Mouse (Mus musculus) midbrain, embryonic 12.5 days (tissue): ENCODE measurements around the gene Rnase2a. TPM values are rescaled to one million over a fixed set of nuclear protein-coding genes. Genes with fewer than 3 reads are reported as not detected.
"Not testable (repeated sequence)": the region's sequence is repeated elsewhere in the genome, so short reads cannot be mapped to it uniquely, and the experiment has no call there.

Experiments used
- ATAC-seq: fragments of 200-750 bp; cut with Nextera tagmentation; 2 replicates; pipeline ENCODE4 v1.8.0; 2017; ENCODE audit warnings: low read depth, moderate TSS enrichment, moderate library complexity; ENCODE audit not compliant: low FRiP score
- H3K27ac ChIP-seq: fragments of 300-500 bp; sonication (generic); replicated peaks from 2 replicates; pipeline ENCODE4 v1.5.1; 2016; ENCODE audit warnings: mild to moderate bottlenecking
- H3K27me3 ChIP-seq: fragments of 300-500 bp; sonication (generic); 2 replicates; pipeline ENCODE4 v1.6.1; 2016; ENCODE audit warnings: mild to moderate bottlenecking
- H3K36me3 ChIP-seq: fragments of 300-500 bp; sonication (generic); 2 replicates; pipeline ENCODE4 v1.6.1; 2016
- H3K4me1 ChIP-seq: fragments of 300-500 bp; sonication (generic); 2 replicates; pipeline ENCODE4 v1.6.1; 2016
- H3K4me2 ChIP-seq: fragments of 300-500 bp; sonication (generic); replicated peaks from 2 replicates; pipeline ENCODE4 v1.6.1; 2016; ENCODE audit warnings: mild to moderate bottlenecking, moderate library complexity
- H3K4me3 ChIP-seq: fragments of 300-500 bp; sonication (generic); 2 replicates; pipeline ENCODE4 v1.5.1; 2016; ENCODE audit warnings: mild to moderate bottlenecking
- H3K9ac ChIP-seq: fragments of 300-500 bp; sonication (generic); replicated peaks from 2 replicates; pipeline ENCODE4 v1.6.1; 2016; ENCODE audit warnings: mild to moderate bottlenecking, moderate library complexity
- H3K9me3 ChIP-seq: fragments of 300-500 bp; sonication (generic); 2 replicates; pipeline ENCODE4 v1.6.1; 2016; ENCODE audit warnings: mild to moderate bottlenecking
- WGBS: fragments of 180-500 bp; shearing (Covaris S2); methylation state at CpG from one replicate; pipeline ENCODE4 v1.1.7; 2016; 5-methylcytosine and 5-hydroxymethylcytosine counted together
- polyA plus RNA-seq: library from polyadenylated mRNA; unstranded; fragments of >200 nt; fragmentation: Nextera tagmentation; extraction: Ambion mirVana; gene quantifications from 2 replicates; pipeline ENCODE4 v1.2.1, GENCODE M21; 2016

Gene Rnase2a
- polyA plus RNA-seq: not detected in 2 replicates

- H3K9me3 ChIP-seq: no peaks in the 10 kb centered on the region
Measured at GRCm38 (mm10) chr14:51256041-51256440, at the start of gene Rnase2a. Gene Rnase2a, minus strand, starts transcription at chr14:51256112.

GRCm38 (mm10) chr14:51291505-51291904 lies 35.6 kb upstream of the Rnase2a start:
- H3K9me3 ChIP-seq: no peaks in the 10 kb centered on the region
- no peaks in the 10 kb centered on the region for H3K36me3 ChIP-seq
- H3K4me3 ChIP-seq: no peak overlapping the region
- no peak overlapping the region for H3K27ac ChIP-seq
- H3K4me2 ChIP-seq: no peak overlapping the region
- no peaks in the 10 kb centered on the region for H3K4me1 ChIP-seq
- H3K27me3 ChIP-seq: no peaks in the 10 kb centered on the region
- 75% methylated on average over 1 of the region's 1 CpGs for WGBS
- no peak for ATAC-seq
- H3K9ac ChIP-seq: no peak overlapping the region

More at GRCm38 (mm10) chr14:51256041-51256440, at the start of gene Rnase2a:
- H3K27me3 ChIP-seq: no peaks in the 10 kb centered on the region
- no peak within 1 kb of the TSS for H3K9ac ChIP-seq
- H3K4me1 ChIP-seq: no peaks in the 10 kb centered on the region
- no peak within 1 kb of the TSS for H3K27ac ChIP-seq
- H3K36me3 ChIP-seq: no peaks in the 10 kb centered on the region
- 93% methylated on average over 3 of the region's 3 CpGs for WGBS
- no peak for ATAC-seq
- H3K4me3 ChIP-seq: no peak within 1 kb of the TSS
- H3K4me2 ChIP-seq: no peak within 1 kb of the TSS

GRCm38 (mm10) chr14:51278515-51278914 lies 22.6 kb upstream of the Rnase2a start:
- WGBS: 60% methylated on average over 1 of the region's 1 CpGs
- not testable (repeated sequence) for H3K27me3 ChIP-seq, H3K36me3 ChIP-seq, H3K4me3 ChIP-seq, H3K4me2 ChIP-seq, ATAC-seq, H3K9me3 ChIP-seq, H3K9ac ChIP-seq, H3K27ac ChIP-seq, H3K4me1 ChIP-seq

- H3K4me3 ChIP-seq: no peak overlapping the region
- no peaks in the 10 kb centered on the region for H3K27me3 ChIP-seq
- no peak overlapping the region for H3K27ac ChIP-seq
- no peak overlapping the region for H3K9ac ChIP-seq
- H3K36me3 ChIP-seq: no peaks in the 10 kb centered on the region
- H3K4me1 ChIP-seq: no peaks in the 10 kb centered on the region
- 86% methylated on average over 1 of the region's 1 CpGs for WGBS
- ATAC-seq: no peak
- H3K9me3 ChIP-seq: no peaks in the 10 kb centered on the region
- no peak overlapping the region for H3K4me2 ChIP-seq
Measured at GRCm38 (mm10) chr14:51268677-51269076, 12.8 kb upstream of the Rnase2a start.

GRCm38 (mm10) chr14:51266113-51266512 lies 10.2 kb upstream of the Rnase2a start:
- no peak overlapping the region for H3K4me2 ChIP-seq
- H3K9ac ChIP-seq: no peak overlapping the region
- no peaks in the 10 kb centered on the region for H3K36me3 ChIP-seq
- H3K27ac ChIP-seq: no peak overlapping the region
- no peak overlapping the region for H3K4me3 ChIP-seq
- H3K9me3 ChIP-seq: no peaks in the 10 kb centered on the region
- WGBS: 6% methylated on average over 9 of the region's 9 CpGs
- H3K27me3 ChIP-seq: no peaks in the 10 kb centered on the region
- no peaks in the 10 kb centered on the region for H3K4me1 ChIP-seq
- ATAC-seq: peak; percentile 92

GRCm38 (mm10) chr14:51265667-51266066 lies 9.8 kb upstream of the Rnase2a start:
- no peak overlapping the region for H3K27ac ChIP-seq
- no peak for ATAC-seq
- H3K27me3 ChIP-seq: no peaks in the 10 kb centered on the region
- H3K4me1 ChIP-seq: no peaks in the 10 kb centered on the region
- no peak overlapping the region for H3K4me2 ChIP-seq
- WGBS: 75% methylated on average over 4 of the region's 4 CpGs
- H3K9ac ChIP-seq: no peak overlapping the region
- H3K9me3 ChIP-seq: no peaks in the 10 kb centered on the region
- H3K36me3 ChIP-seq: no peaks in the 10 kb centered on the region
- H3K4me3 ChIP-seq: no peak overlapping the region

- no peaks in the 10 kb centered on the region for H3K4me1 ChIP-seq
- no peak overlapping the region for H3K4me3 ChIP-seq
Measured at GRCm38 (mm10) chr14:51262397-51262796, 6.5 kb upstream of the Rnase2a start.

GRCm38 (mm10) chr14:51259741-51260140 lies 3.8 kb upstream of the Rnase2a start:
- no peak overlapping the region for H3K4me2 ChIP-seq
- H3K27ac ChIP-seq: no peak overlapping the region
- ATAC-seq: no peak
- no peaks in the 10 kb centered on the region for H3K36me3 ChIP-seq
- WGBS: 90% methylated on average over 7 of the region's 7 CpGs
- no peak overlapping the region for H3K9ac ChIP-seq
- H3K4me3 ChIP-seq: no peak overlapping the region
- no peaks in the 10 kb centered on the region for H3K4me1 ChIP-seq
- H3K9me3 ChIP-seq: no peaks in the 10 kb centered on the region
- no peaks in the 10 kb centered on the region for H3K27me3 ChIP-seq

More at GRCm38 (mm10) chr14:51262397-51262796, 6.5 kb upstream of the Rnase2a start:
- no peak overlapping the region for H3K9ac ChIP-seq
- no peak overlapping the region for H3K4me2 ChIP-seq
- H3K36me3 ChIP-seq: no peaks in the 10 kb centered on the region
- ATAC-seq: no peak
- H3K27ac ChIP-seq: no peak overlapping the region
- no peaks in the 10 kb centered on the region for H3K9me3 ChIP-seq
- H3K27me3 ChIP-seq: no peaks in the 10 kb centered on the region

GRCm38 (mm10) chr14:51253569-51253968 lies 2.3 kb downstream of the Rnase2a start:
- Histone ChIP-seq H3K27ac (no peak overlapping the region), H3K4me1 (no peaks in the 10 kb centered on the region), H3K27me3 (no peaks in the 10 kb centered on the region), H3K4me2 (no peak overlapping the region), H3K9me3 (no peaks in the 10 kb centered on the region), H3K4me3 (no peak overlapping the region), H3K36me3 (no peaks in the 10 kb centered on the region), H3K9ac (no peak overlapping the region)
- WGBS: 81% methylated on average over 1 of the region's 1 CpGs
- ATAC-seq: no peak

GRCm38 (mm10) chr14:51252206-51252605 lies 3.7 kb downstream of the Rnase2a start:
- ATAC-seq, H3K4me1 ChIP-seq, H3K36me3 ChIP-seq, H3K27ac ChIP-seq, H3K9ac ChIP-seq, H3K4me3 ChIP-seq, H3K4me2 ChIP-seq, H3K27me3 ChIP-seq, H3K9me3 ChIP-seq: not testable (repeated sequence)

GRCm38 (mm10) chr14:51250348-51250747 lies 5.6 kb downstream of the Rnase2a start:
- H3K9ac ChIP-seq: no peak overlapping the region
- no peak overlapping the region for H3K4me2 ChIP-seq
- H3K4me1 ChIP-seq: no peaks in the 10 kb centered on the region
- 78% methylated on average over 3 of the region's 3 CpGs for WGBS
- no peaks in the 10 kb centered on the region for H3K27me3 ChIP-seq
- H3K36me3 ChIP-seq: no peaks in the 10 kb centered on the region
- no peaks in the 10 kb centered on the region for H3K9me3 ChIP-seq
- H3K4me3 ChIP-seq: no peak overlapping the region
- no peak for ATAC-seq
- no peak overlapping the region for H3K27ac ChIP-seq

GRCm38 (mm10) chr14:51247736-51248135 lies 8.2 kb downstream of the Rnase2a start:
- H3K4me3 ChIP-seq: no peak overlapping the region
- H3K4me1 ChIP-seq: no peaks in the 10 kb centered on the region
- no peaks in the 10 kb centered on the region for H3K27me3 ChIP-seq
- no peak overlapping the region for H3K27ac ChIP-seq
- H3K9ac ChIP-seq: no peak overlapping the region
- H3K9me3 ChIP-seq: no peaks in the 10 kb centered on the region
- no peak for ATAC-seq
- H3K36me3 ChIP-seq: no peaks in the 10 kb centered on the region
- no peak overlapping the region for H3K4me2 ChIP-seq
- WGBS: 85% methylated on average over 1 of the region's 1 CpGs

- H3K27me3 ChIP-seq: no peaks in the 10 kb centered on the region
- H3K36me3 ChIP-seq: no peaks in the 10 kb centered on the region
- no peak overlapping the region for H3K4me3 ChIP-seq
- no peak overlapping the region for H3K9ac ChIP-seq
- no peaks in the 10 kb centered on the region for H3K4me1 ChIP-seq
- H3K27ac ChIP-seq: no peak overlapping the region
- ATAC-seq: no peak
- H3K9me3 ChIP-seq: no peaks in the 10 kb centered on the region
- no peak overlapping the region for H3K4me2 ChIP-seq
Measured at GRCm38 (mm10) chr14:51240899-51241298, 15.0 kb downstream of the Rnase2a start.
